Mouse (Mus musculus): Measurements from ENCODE around the gene Apod. TPM values are rescaled to one million over a fixed set of nuclear protein-coding genes. Genes with fewer than 3 reads are reported as not detected.

The Apod gene
- total RNA-seq (2023): not detected

DNA sequence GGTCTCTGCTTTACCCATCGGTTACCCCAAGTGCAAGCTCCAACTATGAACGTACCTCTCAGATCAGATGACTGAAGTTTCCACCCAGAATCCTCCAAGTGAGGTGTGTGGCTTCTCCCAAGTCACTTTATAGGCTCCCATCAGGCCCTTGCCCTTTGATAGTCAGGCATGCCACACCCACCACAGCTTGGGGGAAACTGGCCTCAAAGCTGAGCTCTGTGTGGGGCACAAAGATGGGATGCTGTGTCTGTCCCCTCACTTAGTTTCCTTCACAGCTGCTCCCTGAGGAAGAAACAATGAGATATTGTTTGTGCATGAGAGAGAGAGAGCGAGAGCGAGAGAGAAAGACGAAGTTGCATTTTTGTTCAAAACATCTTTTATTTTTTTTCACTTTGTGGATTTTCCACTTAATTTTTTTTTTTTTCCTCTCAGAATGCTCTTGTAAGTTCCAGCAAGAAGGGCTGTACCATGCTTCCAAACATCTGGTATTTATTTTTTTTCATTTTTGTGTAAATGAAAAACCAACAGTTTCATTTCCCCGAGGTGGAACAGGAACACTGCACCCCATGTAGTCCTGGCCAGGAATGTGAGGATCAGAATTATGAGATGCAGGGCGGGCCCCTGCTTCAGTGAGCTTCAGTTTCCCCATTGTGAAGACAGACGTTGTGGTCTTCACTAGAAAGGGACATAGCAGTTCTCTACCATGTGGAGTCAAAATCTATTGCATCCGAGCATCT is at the start of gene Apod:
Gene Apod (minus strand): TSS at position 312 of the 737 bp plus-strand sequence.

DNA sequence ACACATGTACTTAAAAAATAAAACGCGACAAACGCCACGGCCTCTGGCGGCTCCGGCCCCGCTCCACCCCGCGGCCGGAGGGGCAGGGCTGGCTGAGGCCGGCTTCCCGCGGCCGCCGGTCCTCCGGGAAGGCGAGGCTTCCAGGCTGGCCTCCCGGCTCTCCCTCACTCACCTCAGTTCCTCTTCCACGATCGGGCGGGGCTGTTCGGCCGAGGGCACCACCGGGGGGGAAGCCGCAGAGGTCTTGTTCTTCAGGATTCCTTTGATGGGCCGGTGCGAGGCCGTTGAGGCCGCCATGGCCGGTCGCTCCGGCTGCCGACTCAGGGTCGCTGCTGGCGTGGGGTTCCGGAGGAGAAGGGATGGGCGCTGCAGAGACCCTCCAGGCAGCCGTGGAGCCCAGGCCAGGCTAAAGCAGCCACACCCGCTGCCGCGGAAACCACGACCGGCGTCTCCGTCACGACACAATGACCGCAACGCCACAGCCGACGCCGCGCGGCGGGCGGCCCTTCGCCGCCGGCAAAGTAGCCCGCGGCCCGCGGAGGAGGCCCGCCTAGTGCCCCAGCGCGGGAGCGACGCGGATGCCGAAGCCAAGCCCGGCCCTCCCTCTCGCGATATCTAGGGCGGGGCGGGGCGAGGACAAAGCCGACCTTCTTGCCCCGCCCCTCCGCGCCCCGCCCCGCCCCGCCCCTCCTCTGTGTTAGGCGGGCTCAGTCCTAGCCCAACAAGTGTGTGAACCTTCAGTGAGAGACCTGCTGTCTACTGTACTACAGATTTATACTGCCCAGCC is 39.7 kb downstream of the Apod start, which contains the start of gene Ppp1r2:
Gene Ppp1r2 (minus strand): TSS at position 604 of the 787 bp plus-strand sequence.

Other genes with a start within 250 kb of the Apod start
- gene Xxylt1, start 233.4 kb downstream of the Apod start, total RNA-seq (2023): 10 to 100 TPM; 12.3 to 17.0 TPM
- 10 to 100 TPM; 83.9 to 88.8 TPM for gene Acap2, start 113.6 kb downstream of the Apod start, total RNA-seq (2023)
- 10 to 100 TPM; 57.4 to 63.3 TPM for gene Ppp1r2, start 39.5 kb downstream of the Apod start, total RNA-seq (2023)
- gene Bdh1, start 107.5 kb upstream of the Apod start, total RNA-seq (2023): not detected

Data from monocyte, adult 59 days (primary cell).